Mouse (Mus musculus): ENCODE results near the gene Ssr2. TPM values are rescaled to one million over a fixed set of nuclear protein-coding genes. Genes with fewer than 3 reads are reported as not detected.

Ssr2 gene
- total and polyA plus RNA-seq, 2 experiments = 90.0 to 176 TPM

- Histone ChIP-seq H3K27me3 (ENCODE audit: control insufficient read depth, insufficient read depth, low read length) (no peaks in the 10 kb centered on the region), H3K36me3 (ENCODE audit: control insufficient read depth, insufficient read depth, low read length) (no peaks in the 10 kb centered on the region), H3K9ac (ENCODE audit: low read depth, low read length) (no peak overlapping the region), H3K4me3 (ENCODE audit: insufficient read depth, low read depth, low read length) (no peak overlapping the region), H3K4me1 (ENCODE audit: control insufficient read depth, insufficient read depth, low read length) (no peaks in the 10 kb centered on the region), H3K27ac (replicated peaks; ENCODE audit: insufficient read depth, low read depth, low read length) (no peak overlapping the region), H3K79me2 (ENCODE audit: control insufficient read depth, insufficient read depth, low read length) (no peaks in the 10 kb centered on the region)
- DNase-seq (ENCODE audit: extremely low read depth, low read depth, low spot score) = no peak
- 85% methylated on average over 8 of the region's 8 CpGs for WGBS
- TF ChIP-seq CTCF (IDR thresholded peaks at IDR 0.05; ENCODE audit: low read depth, low read length) (no peak), POLR2A (IDR thresholded peaks at IDR 0.05; ENCODE audit: extremely low read depth, insufficient read depth, low read length) (no peak)
Measured at GRCm38 (mm10) chr3:88614418-88614817, 38.7 kb downstream of the Ssr2 start.

GRCm38 (mm10) chr3:88615117-88615516 is 39.4 kb downstream of the Ssr2 start:
- H3K27me3 ChIP-seq (ENCODE audit: control insufficient read depth, insufficient read depth, low read length) = no peaks in the 10 kb centered on the region
- WGBS = 86% methylated on average over 5 of the region's 5 CpGs
- TF ChIP-seq POLR2A (IDR thresholded peaks at IDR 0.05; ENCODE audit: extremely low read depth, insufficient read depth, low read length) = no peak
- TF ChIP-seq CTCF (IDR thresholded peaks at IDR 0.05; ENCODE audit: low read depth, low read length) = no peak
- H3K36me3 ChIP-seq (ENCODE audit: control insufficient read depth, insufficient read depth, low read length) = no peaks in the 10 kb centered on the region
- H3K27ac ChIP-seq (replicated peaks; ENCODE audit: insufficient read depth, low read depth, low read length) = no peak overlapping the region
- no peak overlapping the region for H3K4me3 ChIP-seq (ENCODE audit: insufficient read depth, low read depth, low read length)
- no peaks in the 10 kb centered on the region for H3K4me1 ChIP-seq (ENCODE audit: control insufficient read depth, insufficient read depth, low read length)
- H3K9ac ChIP-seq (ENCODE audit: low read depth, low read length) = no peak overlapping the region
- H3K79me2 ChIP-seq (ENCODE audit: control insufficient read depth, insufficient read depth, low read length) = no peaks in the 10 kb centered on the region
- no peak for DNase-seq (ENCODE audit: extremely low read depth, low read depth, low spot score)

- Histone ChIP-seq H3K27ac (replicated peaks; ENCODE audit: insufficient read depth, low read depth, low read length) (no peak overlapping the region), H3K9ac (ENCODE audit: low read depth, low read length) (no peak overlapping the region), H3K4me1 (ENCODE audit: control insufficient read depth, insufficient read depth, low read length) (peaks cover 5% of the 10 kb centered on the region; the same call in 1 of the 2 replicates), H3K36me3 (ENCODE audit: control insufficient read depth, insufficient read depth, low read length) (no peaks in the 10 kb centered on the region), H3K79me2 (ENCODE audit: control insufficient read depth, insufficient read depth, low read length) (no peaks in the 10 kb centered on the region), H3K27me3 (ENCODE audit: control insufficient read depth, insufficient read depth, low read length) (0 out of 2 replicates have a peak, but pooled peaks cover 3% of the 10 kb centered on the region), H3K4me3 (ENCODE audit: insufficient read depth, low read depth, low read length) (no peak overlapping the region; the same call in 1 of the 2 replicates)
- WGBS = 62% methylated on average over 9 of the region's 9 CpGs
- TF ChIP-seq POLR2A (IDR thresholded peaks at IDR 0.05; ENCODE audit: extremely low read depth, insufficient read depth, low read length) = no peak
- TF ChIP-seq CTCF (IDR thresholded peaks at IDR 0.05; ENCODE audit: low read depth, low read length) = no peak
- no peak for DNase-seq (ENCODE audit: extremely low read depth, low read depth, low spot score)
Measured at GRCm38 (mm10) chr3:88615902-88616391, 40.3 kb downstream of the Ssr2 start.

- no peak for TF ChIP-seq CTCF (IDR thresholded peaks at IDR 0.05; ENCODE audit: low read depth, low read length)
- TF ChIP-seq POLR2A (IDR thresholded peaks at IDR 0.05; ENCODE audit: extremely low read depth, insufficient read depth, low read length) = no peak
- Histone ChIP-seq H3K79me2 (ENCODE audit: control insufficient read depth, insufficient read depth, low read length) (no peaks in the 10 kb centered on the region), H3K9ac (ENCODE audit: low read depth, low read length) (no peak overlapping the region), H3K4me3 (ENCODE audit: insufficient read depth, low read depth, low read length) (no peak overlapping the region), H3K36me3 (ENCODE audit: control insufficient read depth, insufficient read depth, low read length) (no peaks in the 10 kb centered on the region), H3K27ac (replicated peaks; ENCODE audit: insufficient read depth, low read depth, low read length) (no peak overlapping the region), H3K27me3 (ENCODE audit: control insufficient read depth, insufficient read depth, low read length) (0 out of 2 replicates have a peak, but pooled peaks cover 7% of the 10 kb centered on the region), H3K4me1 (ENCODE audit: control insufficient read depth, insufficient read depth, low read length) (peaks cover 6% of the 10 kb centered on the region; the same call in 1 of the 2 replicates)
- DNase-seq (ENCODE audit: extremely low read depth, low read depth, low spot score) = no peak
- 67% methylated on average over 3 of the region's 3 CpGs for WGBS
Measured at GRCm38 (mm10) chr3:88616951-88617500, 41.4 kb downstream of the Ssr2 start.

- no peaks in the 10 kb centered on the region for H3K36me3 ChIP-seq (ENCODE audit: control insufficient read depth, insufficient read depth, low read length)
- peaks cover 6% of the 10 kb centered on the region; the same call in 1 of the 2 replicates for H3K4me1 ChIP-seq (ENCODE audit: control insufficient read depth, insufficient read depth, low read length)
- 88% methylated on average over 8 of the region's 8 CpGs for WGBS
- no peak overlapping the region for H3K27ac ChIP-seq (replicated peaks; ENCODE audit: insufficient read depth, low read depth, low read length)
- no peak overlapping the region for H3K4me3 ChIP-seq (ENCODE audit: insufficient read depth, low read depth, low read length)
- DNase-seq (ENCODE audit: extremely low read depth, low read depth, low spot score) = no peak
- 0 out of 2 replicates have a peak, but pooled peaks cover 7% of the 10 kb centered on the region for H3K27me3 ChIP-seq (ENCODE audit: control insufficient read depth, insufficient read depth, low read length)
- no peaks in the 10 kb centered on the region for H3K79me2 ChIP-seq (ENCODE audit: control insufficient read depth, insufficient read depth, low read length)
- H3K9ac ChIP-seq (ENCODE audit: low read depth, low read length) = no peak overlapping the region
- no peak for TF ChIP-seq CTCF (IDR thresholded peaks at IDR 0.05; ENCODE audit: low read depth, low read length)
- no peak for TF ChIP-seq POLR2A (IDR thresholded peaks at IDR 0.05; ENCODE audit: extremely low read depth, insufficient read depth, low read length)
Measured at GRCm38 (mm10) chr3:88618074-88618871, 42.6 kb downstream of the Ssr2 start.

Measured in liver, adult 2 months (tissue).